Mouse (Mus musculus) embryo, embryonic 9.5 days (tissue): Measurements from ENCODE around the gene Taf13.
A peak's percentile ranks its signal among the peaks of the same experiment; 100 is the strongest.
"Not testable (repeated sequence)": the region's sequence is repeated elsewhere in the genome, so short reads cannot be mapped to it uniquely, and the experiment has no call there.

Experiments used
- DNase-seq: peaks from one replicate; pipeline ENCODE4 v3.0.0-alpha.2; 2017; ENCODE audit errors: extremely low spot score

Gene Taf13

DNA sequence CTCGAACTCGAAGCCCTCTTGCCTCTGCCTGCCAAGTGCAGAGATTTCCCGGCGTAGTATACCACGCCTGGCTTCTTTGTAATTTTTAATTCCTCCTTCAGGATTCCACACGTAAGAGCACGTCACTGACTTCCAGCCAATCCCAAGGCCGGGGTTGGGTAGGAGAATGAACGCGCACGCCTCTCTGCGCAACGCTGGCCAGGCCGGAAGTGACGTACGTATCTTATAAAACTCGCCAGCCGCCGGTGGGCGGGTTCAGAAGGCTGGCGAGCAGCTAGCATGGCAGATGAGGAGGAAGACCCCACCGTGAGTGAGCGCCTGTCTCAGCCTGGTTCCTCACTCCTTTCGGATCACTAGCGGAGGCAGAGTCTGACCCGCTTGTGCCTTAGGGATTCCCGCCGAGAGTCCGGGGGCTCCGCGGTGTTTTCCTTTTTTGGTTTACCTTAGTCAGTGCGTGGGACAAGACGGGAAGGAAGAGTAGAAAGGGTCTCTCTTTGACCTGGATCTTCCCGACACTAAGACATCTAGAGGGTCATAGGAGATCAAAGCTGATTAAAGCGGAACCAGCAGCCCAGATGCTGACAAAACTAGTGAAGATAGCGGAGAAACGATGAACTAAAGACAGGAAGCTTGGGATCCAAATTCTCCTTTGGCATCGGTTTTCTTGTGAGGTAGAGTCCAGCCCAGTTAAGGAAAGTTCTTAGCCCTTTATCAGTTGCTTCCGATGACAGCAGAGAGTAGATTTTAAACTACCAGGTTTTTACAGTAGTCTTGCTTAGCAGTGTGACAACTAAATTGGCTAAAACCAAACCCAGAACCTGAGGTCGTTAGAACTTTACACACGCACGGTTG, at the start of gene Taf13:
Taf13 (plus strand) TSS at position 256 of the 852 bp plus-strand sequence.
- DNase-seq = peak; percentile 96

DNA sequence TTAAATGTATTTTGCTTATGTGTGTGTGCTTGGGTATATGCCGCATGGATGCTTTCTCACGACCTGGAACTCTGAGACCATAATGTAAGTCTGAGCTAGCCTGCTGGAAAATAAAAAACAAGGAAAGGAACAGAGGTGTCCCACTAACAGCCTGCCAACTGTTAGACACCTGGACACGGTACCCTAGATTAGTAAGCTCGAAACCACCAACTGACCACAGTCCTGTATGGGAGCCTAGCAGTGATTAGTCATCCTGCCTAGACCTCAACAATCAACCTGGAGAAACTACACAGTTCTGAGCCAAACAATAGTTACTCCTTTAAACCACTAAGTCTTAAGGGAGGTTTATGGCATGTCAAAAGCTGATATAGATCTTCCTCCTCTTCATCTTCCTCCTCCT, 48.1 kb upstream of the Taf13 start:
- DNase-seq = no peak

DNA sequence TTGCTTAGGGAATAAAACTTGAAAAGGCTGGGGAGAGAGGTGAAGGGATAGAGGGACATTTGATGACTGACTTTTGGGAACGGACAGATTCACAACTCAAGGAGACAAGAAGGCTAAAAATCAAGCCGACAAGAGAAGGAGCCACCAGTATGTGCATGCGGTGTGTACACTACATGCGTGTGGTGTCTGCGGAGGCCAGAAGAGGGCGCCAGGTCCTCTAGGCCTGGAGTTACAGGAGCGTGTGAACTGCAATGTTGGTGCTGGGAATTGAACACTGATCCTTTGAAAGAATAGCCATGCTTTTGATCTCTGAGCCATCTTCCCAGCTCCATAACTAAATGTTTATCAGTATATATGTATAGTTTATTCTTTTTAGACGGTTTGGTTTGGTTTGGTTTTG, 43.0 kb upstream of the Taf13 start:
- DNase-seq = no peak

DNA sequence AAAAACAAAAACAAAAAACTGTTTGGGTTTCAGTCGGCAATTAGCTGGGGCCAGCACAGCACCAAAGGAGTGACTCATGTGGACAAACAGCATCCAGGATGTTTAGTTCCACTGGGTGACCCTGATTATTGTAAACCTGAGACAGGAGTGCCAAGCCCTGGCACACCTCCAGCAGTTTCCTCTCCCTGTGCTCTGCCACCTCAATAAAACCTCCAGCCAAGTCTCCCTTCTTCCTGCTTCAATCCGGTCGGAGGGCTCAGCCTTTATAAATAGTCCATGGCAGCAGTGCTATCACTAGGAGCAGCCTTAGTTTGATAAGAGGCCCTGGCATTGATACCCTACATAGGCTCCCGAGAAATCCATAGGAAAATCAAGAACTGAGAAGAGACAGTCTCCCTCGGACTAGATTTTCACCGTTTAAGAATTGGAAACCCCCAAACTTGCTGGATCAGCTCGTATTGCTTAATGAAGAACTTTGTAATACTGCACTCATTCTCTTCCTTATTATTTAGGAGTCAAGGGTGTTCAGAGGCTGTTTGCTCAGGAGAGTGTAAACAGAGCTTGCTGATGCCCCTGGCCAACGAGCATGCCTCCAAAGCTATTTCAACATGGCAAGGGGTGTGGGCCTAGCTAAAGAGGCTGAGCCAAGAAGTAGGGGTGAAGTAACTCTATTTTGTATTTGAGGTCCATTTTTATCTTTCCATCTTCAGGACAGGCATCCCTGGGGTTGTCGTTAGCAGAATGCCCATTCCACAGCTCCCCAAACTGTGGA, 38.2 kb upstream of the Taf13 start:
- no peak for DNase-seq

DNA sequence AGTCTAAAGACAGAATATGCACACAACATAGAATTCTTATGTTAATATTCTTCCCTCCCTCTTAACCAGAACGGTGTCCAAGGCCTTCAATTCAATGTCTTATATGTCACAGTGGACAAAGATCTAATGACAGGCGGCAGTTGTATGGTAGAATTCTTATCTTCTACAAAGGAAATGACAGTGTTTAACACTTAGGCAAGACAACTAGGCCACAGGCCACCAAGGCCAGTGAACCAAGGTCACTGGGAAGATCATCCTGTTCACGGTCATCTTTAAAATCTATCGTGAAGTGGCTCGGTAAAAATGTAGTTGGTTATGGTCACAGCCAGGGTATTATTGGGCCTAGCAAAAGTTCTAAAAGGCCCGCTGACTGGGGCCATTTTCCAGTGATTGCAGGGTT, 37.5 kb upstream of the Taf13 start, which contains the start of gene 1700013F07Rik:
1700013F07Rik (plus strand) TSS at position 200 of the 400 bp plus-strand sequence.
- DNase-seq = no peak

DNA sequence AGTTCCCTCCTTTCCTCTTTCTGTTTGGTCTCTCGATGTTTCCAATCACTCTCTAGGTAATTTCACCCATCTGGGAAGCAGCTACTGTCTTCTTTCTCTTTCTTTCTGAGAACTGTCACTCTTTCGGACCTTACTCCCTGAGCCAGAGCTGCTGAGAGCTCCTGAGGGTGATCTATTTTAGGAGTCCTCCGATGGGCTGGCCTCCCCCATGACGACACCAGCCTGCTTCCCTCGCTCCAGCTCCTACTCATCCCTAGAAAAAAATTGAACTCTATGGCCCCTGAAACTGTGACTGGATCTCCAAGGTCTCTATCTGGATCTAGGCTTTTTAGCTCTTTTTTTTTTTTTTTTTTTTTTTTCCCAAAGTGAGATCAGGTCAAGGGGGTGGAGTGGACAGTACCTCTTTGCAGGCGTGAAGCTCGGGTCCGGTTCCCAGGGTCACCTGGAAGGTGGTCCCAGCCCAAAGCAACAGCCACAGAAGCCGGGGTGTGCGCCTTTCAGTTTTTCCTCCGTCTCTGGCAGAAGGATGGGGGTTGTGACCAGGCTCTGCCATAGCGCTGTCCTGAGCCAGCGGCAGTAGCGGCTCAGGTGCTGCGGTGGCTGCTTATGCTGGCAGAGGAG, 35.5 kb upstream of the Taf13 start:
- DNase-seq = no peak

DNA sequence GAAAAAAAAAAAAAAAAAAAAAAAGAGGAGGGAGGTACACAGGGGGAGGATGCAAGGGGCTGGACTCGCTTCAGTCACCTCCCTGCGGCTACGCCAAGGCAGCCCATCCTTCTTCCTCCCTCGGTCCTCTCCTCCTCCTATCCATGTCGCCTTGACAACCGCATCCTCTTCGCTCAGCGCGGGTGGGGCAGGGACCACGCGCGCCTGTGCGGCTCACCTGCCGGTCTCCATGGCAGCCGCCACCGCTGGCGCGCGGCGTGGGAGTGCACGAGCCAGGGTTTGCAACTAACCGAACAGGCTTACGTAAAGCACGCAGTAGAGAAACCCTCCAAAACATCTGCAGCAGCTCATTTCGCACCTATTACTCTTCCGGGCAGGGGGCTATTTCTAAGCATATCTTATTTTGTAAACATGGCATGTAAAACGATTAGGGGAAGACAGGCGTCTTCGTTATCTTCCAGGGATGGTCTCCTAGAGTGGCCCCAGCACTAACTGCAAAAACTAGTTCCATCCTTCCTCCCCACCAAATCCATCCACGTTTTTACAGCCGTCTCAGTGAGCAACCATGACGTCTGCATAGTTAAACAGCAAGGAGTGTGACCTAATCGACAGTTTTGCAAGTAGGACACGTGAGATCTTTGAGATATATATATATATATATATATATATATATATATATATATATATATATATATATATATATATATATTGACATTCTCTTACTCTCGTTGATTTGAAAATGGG, 34.8 kb upstream of the Taf13 start, which contains the start of gene 5330417C22Rik:
5330417C22Rik (minus strand) TSS at position 20 of the 744 bp plus-strand sequence.
- DNase-seq = peak; percentile 39

DNA sequence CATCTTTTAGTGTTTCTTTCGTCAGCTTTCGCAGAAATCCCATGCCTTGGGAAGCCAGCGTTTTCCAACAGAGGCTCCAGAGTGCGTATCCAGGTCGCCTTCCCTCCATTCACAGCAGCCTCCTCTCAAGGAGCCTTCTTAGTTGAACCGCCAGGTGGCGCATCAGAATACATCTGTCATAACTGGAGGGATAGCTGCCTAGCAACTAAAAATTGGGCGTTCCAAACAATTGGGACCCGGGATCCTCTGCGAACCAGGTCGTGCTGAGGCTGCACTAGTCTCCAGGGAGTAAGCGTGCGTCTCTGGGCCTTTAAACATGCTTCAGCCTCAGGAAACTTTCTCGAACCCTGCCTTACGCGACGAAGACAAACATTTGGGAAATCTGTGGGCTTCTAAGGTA, 34.2 kb upstream of the Taf13 start:
- DNase-seq = peak; percentile 75

DNA sequence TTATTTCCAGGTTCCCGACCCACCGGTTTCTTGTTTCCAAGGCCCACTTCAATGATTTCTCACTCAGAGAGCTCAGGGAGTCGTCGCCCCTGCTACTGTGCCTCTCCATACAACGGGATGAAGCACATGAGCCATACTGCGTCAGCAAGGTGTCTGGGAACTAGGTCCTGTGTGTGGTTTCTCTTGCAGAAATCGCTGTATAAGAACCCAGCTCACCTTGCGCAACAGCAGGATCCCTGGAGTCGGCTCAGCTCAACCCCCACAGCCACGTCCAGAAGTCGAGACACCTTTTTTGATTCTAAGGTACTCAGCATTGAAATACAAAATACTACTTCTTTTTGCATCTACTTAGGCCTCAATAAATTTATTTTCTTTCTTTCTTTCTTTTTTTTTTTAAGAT, 29.2 kb upstream of the Taf13 start:
- no peak for DNase-seq

DNA sequence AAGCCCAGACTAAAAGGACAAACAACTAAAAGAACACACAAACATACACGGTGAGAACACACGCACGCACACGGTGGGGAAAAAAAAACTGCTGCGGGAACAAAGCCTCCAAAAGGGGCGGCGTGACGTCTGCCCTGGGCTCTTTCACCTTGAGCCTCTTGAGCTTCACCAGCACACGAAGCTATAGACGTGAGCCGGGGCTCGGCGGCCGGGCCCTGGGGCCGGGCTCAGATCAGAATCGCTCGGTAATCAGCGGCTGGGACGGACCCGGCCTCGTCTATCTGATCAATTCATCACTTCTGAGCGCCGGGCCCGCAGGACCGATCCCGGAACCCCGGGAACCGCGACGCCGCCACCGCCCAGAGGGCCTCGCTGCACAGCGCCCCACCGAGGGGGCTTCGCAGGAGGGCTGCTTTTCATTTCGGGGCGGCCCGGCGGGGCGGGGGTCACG, 17.4 kb upstream of the Taf13 start:
- DNase-seq = no peak

DNA sequence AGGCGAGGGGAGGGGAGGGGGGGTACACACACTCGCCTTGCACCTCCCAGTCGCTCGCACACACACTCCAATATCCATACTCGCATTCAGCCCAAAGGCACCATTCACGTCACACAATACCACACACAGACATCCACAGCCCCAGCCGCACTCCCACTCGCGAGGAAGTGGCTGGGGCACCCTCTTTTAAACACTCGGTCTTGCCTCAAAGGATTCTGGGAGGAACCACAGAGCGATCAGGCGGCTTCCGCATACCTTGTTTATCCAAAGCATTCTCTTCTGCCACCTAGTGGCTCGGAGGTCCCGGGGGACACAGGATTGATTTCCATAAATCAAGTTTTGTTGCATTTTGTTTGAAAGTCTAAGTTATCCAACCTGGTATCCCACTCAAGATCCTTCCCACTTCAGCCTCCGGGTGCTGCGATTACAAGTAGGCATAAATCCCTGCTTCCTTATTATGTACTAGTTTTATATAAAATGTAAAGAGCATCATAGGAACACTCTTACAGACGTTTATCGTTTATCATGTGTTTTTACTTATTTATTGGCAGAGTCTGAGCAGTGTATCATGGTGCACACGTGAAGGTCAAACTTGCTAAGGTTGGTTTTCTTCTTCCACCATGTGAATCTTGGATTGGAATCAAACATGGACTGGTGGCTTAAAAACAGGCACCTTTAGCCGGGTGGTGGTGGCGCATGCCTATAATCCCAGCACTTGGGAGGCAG, 16.7 kb upstream of the Taf13 start:
- peak; percentile 92 for DNase-seq

DNA sequence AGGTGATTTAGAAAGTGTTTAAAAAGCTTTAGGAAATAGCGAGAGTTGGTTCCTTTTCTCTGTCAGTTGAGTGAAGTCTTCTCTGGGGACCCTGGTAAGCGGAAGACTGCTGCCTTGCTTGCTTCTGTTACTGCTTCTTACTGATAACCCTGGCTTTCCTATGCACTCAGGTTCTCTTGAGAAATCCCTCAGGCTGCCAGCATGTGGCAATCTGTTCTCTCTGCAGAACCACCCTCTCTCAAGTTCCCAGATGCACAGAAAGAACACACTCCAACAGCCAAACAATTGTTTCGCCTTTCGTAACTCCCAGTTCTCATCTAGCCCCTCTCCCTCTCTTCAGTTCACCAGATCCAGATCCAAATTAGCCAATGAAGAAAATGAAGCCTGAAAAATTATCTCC, 13.6 kb upstream of the Taf13 start:
- DNase-seq = no peak

DNA sequence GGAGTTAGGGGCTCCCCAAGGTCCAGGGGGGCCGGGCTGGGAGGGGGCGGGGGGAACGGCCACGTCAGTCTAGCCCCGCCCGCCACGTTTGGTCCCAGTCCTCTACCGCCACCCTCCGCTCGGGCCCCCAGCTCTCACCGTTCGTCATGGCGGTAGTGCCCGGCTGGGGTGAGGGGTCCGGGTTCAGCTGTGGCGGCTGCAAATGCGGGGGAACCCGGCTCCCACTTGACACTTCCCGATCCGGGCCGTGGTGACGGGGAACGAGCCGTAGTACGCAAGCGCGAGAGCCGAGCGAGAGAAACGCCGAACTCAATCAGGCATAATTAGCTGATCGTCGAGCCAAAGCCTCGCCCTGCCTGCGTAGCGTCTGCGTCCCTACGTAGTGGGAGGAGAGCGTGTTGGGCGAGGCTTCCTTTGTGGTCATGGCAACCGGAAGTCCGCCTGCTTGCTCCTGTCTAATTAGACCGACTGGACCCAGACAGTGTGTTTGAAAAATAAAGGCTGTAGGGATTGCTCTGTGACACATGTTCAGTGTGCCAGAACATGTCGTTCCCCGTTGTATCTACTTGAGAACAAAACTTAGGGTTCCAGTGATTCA, 9.3 kb upstream of the Taf13 start, which contains the start of gene Tmem167b:
Tmem167b (minus strand) TSS at position 334 of the 598 bp plus-strand sequence.
- peak; percentile 96 for DNase-seq

DNA sequence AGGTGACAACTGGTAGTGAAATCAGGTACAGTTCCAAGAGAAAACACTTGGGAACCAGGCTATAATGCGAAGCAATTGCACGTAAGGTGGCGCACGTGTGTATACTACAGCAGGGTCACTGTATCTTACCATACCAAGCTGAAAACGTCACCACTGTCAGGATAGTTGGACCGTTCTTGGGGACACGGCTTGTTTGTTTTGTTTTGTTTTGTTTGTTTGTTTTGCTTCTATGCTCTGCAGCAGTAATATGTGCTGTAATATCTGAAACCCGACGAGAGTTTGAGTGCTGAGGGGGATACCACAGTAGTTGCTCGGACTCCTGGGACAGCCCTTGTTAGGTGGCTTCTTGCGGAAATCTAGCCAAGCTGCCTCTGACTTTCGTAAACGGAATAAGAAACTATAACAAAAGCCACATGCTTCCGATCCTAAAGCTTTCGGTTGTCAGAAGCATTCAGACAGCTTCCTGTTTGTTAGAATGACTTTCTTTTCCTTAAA, 8.7 kb upstream of the Taf13 start:
- no peak for DNase-seq

DNA sequence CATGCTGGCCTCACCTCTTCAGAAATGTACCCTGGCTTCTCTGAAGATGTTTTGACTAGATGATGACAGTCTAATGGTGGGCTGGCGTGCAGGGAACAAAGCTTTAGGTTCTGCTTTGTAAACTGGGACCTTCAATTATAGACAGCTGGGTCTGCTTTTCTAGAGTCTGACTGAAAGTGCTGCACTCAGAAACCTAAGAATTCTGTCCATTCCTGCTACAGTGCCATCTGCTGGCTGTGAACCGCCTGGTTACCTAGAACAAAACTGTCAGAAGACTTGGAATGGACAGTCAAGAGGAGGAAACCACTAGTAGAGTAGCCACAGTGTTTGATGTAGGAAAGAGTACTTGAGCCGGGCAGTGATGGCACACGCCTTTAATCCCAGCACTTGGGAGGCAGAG, 8.2 kb upstream of the Taf13 start:
- DNase-seq = peak; percentile 72

DNA sequence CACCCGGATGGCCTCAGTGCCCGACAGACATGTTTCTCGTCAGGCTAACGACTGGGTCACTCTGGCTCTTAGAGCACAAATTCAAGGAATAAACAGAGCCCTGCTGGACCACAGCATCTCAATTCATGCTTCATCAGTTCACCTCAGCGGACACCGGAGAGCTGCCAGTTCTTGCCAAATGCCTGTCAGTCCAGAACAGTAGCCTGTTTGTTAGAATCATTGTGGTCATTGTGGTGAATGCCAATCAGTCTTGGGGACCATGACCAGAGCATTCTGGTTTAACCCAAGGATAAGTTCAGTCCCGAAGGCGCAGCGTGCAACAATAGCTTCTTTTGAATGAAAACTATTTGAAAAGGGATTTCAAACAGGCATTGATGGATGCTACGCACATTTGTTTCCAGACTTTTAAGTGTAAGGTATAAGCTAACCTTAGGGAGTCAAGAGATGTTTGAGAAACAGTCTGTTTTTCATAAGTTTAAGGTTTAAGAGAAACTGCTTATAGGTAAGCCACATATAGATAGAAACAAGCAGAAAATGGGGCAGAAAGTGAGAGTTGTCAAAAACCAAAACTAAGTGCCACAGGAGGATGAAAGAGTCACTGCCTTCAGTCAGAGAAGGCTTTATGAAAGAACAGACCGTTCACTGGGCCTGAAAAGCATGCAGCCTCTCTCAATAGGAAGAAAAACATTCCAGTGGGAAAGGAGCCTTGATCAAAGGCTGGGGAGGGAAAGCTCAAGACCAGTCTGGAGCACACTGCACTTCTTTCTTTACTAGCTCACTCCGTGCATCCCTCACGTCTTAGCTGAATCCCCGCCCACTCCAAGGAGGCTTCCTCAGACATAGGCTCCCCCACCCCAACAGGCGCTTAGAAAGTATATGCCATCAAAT, 3.3 kb upstream of the Taf13 start:
- peak; percentile 36 for DNase-seq

DNA sequence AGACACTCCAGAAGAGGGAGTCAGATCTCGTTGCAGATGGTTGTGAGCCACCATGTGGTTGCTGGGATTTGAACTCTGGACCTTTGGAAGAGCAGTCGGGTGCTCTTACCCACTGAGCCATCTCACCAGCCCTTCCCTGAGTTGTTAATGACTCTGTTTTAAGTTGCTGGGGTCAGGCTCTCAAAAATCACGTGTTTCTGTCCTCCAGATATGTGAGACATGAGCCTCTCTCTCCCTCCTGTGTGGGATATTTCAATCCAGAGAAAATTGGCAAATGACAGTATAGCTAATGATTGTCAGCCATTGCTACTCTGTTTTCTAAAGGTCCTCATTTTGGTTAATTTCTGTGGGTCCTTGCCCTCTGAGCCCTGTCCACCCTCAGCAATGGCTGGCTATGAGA, 1.9 kb upstream of the Taf13 start:
- not testable (repeated sequence) for DNase-seq

DNA sequence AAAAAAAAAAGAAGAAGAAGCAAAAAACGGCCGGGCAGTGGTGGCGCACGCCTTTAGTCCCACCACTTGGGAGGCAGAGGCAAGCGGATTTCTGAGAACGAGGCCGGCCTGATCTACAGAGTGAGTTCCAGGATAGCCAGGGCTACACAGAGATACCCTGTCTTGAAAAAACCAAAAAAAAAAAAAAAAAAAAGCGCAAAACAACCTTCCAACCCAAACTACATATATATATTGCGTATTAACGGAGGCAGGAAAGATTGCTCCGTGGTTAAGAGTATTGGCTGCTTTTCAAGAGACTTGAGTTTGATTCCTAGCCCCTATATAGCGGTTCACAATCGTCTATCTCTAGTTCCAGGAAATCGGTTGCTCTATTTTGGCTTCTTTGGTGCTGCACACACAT, 685 bp upstream of the Taf13 start:
- DNase-seq = no peak
